Mouse (Mus musculus) embryonic fibroblast, embryonic 13.5 days (primary cell): Measurements from ENCODE around the gene 2410004B18Rik. TPM values are rescaled to one million over a fixed set of nuclear protein-coding genes. Genes with fewer than 3 reads are reported as not detected.
"Not testable (repeated sequence)": the region's sequence is repeated elsewhere in the genome, so short reads cannot be mapped to it uniquely, and the experiment has no call there.

Experiments used
- H3K27ac ChIP-seq: 2 replicates; pipeline ENCODE4 v1.5.1; 2012; ENCODE audit warnings: low read length, control low read depth, inconsistent platforms; ENCODE audit not compliant: insufficient read depth
- H3K4me1 ChIP-seq: 2 replicates; pipeline ENCODE4 v1.6.1; 2011; ENCODE audit warnings: low read length; ENCODE audit not compliant: control insufficient read depth, insufficient read depth
- H3K4me3 ChIP-seq: 2 replicates; pipeline ENCODE4 v1.5.1; 2011; ENCODE audit warnings: mild to moderate bottlenecking, control low read depth, low read length; ENCODE audit not compliant: insufficient read depth
- CTCF ChIP-seq: IDR thresholded peaks from 2 replicates; pipeline ENCODE4 v1.5.1; 2011; ENCODE audit warnings: mild to moderate bottlenecking, control low read depth, low read length, moderate library complexity, borderline replicate concordance; ENCODE audit not compliant: insufficient read depth
- POLR2A ChIP-seq: IDR thresholded peaks from 2 replicates; pipeline ENCODE4 v1.6.1; 2011; ENCODE audit warnings: low read depth, mild to moderate bottlenecking, control low read depth, low read length, moderate library complexity
- polyA plus RNA-seq: library from polyadenylated mRNA; stranded (reverse); fragments of >200 nt; gene quantifications from 2 replicates; pipeline ENCODE4 v1.2.4, GENCODE M21; 2011; ENCODE audit warnings: low read depth; ENCODE audit not compliant: missing spikeins, insufficient read length

Gene 2410004B18Rik
- polyA plus RNA-seq, 1 experiment: 24.9 TPM

DNA sequence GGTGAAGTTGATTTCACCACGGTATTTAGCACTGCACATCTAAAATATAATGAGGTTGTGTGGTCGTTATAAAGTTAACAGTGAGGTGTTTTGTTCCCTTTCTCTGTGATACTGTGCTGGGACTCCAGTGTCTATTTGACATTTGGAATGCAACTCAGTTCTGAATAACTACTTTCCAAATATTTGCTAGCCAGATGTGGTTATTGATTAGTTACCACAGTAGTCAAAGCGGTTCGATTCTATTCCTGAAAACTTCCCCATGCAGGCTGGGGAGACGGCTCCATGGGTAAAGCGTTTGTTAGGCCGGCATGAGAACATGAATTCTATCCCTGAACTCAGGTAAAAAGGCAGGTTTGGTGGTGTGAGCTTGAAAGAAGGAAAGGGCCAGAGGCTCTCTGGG, 25.3 kb upstream of the 2410004B18Rik start:
- no peak overlapping the region for H3K27ac ChIP-seq
- TF ChIP-seq POLR2A (no peak), CTCF (no peak)
- H3K4me3 ChIP-seq: no peak overlapping the region
- no peaks in the 10 kb centered on the region for H3K4me1 ChIP-seq

GRCm38 (mm10) chr3:145913263-145913662, 24.6 kb upstream of the 2410004B18Rik start:
- no peak for TF ChIP-seq POLR2A
- H3K4me1 ChIP-seq: no peaks in the 10 kb centered on the region
- no peak overlapping the region for H3K27ac ChIP-seq
- H3K4me3 ChIP-seq: no peak overlapping the region

DNA sequence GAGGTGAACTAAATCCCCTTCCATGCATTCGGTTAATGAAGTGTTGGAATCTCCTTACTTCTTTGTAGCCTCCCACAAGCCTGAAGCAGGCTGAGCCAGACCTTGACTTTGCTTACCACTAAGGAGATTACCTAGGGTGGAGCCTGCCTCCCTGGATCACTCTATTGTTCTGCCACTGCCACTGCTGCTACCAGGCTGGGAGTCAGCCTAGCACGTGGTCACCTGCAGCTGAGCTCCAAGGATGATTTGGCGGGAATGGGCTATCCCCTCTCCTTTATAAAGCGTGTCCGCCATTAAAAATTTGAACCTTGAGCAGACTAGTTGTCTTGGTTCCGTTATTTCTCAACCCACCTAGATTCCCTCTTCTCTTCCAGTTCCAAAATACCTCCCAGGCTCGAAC, 23.9 kb upstream of the 2410004B18Rik start:
- not testable (repeated sequence) for H3K4me3 ChIP-seq, H3K4me1 ChIP-seq, H3K27ac ChIP-seq

DNA sequence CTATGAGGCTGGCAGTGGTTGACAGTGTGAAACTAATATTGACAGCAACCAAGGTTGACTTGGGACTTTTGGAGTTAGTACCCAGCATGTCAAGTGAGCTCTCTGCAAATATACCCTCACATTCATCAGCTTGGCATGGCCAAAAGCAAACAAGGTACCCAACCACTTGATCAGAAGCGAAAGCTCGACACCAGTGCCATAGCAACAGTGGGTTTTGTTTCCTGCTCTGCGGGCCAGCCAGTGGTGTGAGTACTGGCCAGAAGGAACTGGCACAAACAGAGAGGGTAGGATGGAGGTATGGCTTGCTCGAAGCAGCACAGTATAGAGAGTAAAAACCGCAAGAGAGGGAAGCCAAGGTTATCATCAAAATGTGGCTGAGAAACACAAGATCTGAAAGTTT, 21.4 kb upstream of the 2410004B18Rik start:
- Histone ChIP-seq H3K27ac (no peak overlapping the region), H3K4me1 (no peaks in the 10 kb centered on the region), H3K4me3 (no peak overlapping the region)
- TF ChIP-seq CTCF: no peak

DNA sequence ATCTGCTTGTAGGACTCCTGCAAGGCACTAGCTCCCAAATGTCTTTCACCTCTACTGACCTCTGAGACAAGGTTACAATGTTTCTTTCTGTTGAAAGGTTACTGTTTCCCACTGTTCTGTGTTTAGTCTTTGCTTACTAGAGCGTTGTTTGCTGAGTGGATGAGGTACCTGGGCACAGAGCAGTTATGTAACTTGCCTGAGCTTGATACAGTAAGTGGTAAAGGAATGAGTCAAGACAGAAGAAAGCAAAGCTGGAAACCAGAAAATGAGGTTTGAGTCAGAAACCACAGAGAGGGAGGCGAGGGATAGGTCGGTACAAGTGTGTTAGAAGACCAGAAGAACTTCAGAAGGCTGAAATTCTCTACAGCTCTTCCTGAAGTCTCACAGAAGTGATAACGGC, 21.0 kb upstream of the 2410004B18Rik start:
- TF ChIP-seq POLR2A (no peak), CTCF (no peak)
- Histone ChIP-seq H3K4me1 (no peaks in the 10 kb centered on the region), H3K4me3 (no peak overlapping the region)

DNA sequence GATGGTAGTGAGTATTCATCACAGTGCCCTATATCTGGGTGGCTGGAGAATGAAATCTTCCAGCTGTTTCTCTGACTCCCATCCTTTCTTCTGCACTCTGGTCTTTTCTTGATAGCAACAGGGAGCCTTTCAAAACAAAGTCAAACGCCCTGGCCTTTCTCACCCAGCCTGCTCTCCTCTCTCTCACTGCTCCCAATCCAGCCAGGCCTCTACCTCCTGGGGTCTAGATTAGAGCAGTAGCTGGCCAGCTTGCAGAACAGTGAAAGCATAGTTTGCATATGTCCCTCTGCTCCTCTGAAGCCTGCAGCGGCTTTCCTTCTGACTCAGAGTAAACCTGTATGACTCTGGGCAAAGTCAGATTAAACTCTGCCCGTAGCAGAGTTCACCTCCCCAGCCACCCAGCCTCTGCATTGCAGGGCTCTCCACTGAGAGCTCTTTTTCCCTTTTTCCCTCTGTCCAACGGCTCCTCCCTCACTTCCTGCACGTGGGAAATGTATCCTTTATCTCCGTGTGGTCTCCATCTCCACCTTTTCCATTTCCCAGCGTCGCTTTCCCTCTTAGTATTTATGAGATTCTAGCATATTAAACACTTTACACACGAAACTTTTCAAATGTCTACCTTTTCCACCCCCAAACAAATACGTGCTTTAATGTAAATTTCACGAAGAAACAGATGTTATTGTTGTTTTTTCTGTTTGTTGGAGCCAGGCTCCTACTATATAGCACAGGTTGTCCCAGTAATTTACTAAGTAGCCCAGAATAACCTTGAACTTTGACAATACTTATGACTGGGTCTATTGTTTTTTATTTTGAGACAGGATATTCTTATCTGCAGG, 15.6 kb upstream of the 2410004B18Rik start, which contains the start of gene Bcl10:
TSS of gene Bcl10 (plus strand) at position 786 of the 836 bp plus-strand sequence.
- H3K4me1 ChIP-seq: peaks cover 7% of the 10 kb centered on the region
- no peak for TF ChIP-seq POLR2A
- no peak for TF ChIP-seq CTCF
- peak within 1 kb of the TSS; percentile 33; the same call in 1 of the 2 replicates for H3K4me3 ChIP-seq
- H3K27ac ChIP-seq: peak within 1 kb of the TSS; percentile 87

More for the DNA sequence above, 21.0 kb upstream of the 2410004B18Rik start:
- H3K27ac ChIP-seq: no peak overlapping the region

DNA sequence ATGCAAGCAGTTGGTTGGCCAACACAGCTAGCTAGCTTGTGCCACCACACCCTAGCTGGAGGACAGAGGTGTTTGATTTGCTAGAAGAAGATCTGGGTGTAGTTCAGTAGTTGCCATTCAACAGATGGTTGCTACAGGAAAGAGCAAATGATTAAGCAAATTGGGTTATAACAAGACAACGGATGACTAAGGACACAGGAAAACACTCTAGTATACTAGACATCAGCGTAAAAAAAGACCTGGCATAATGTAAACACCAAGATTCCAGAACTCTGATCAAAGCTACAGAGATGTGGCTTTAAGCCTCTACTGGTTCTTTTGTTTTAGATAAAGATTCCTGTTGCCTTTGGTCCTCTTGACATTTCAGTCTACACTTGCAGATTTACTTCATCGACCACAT, 14.8 kb upstream of the 2410004B18Rik start:
- Histone ChIP-seq H3K4me1 (peaks cover 10% of the 10 kb centered on the region), H3K27ac (peak overlapping the region; percentile 38; the same call in 1 of the 2 replicates), H3K4me3 (no peak overlapping the region)
- TF ChIP-seq POLR2A (0 out of 2 replicates have a peak, but pooled peaks have one; percentile 11), CTCF (no peak)

DNA sequence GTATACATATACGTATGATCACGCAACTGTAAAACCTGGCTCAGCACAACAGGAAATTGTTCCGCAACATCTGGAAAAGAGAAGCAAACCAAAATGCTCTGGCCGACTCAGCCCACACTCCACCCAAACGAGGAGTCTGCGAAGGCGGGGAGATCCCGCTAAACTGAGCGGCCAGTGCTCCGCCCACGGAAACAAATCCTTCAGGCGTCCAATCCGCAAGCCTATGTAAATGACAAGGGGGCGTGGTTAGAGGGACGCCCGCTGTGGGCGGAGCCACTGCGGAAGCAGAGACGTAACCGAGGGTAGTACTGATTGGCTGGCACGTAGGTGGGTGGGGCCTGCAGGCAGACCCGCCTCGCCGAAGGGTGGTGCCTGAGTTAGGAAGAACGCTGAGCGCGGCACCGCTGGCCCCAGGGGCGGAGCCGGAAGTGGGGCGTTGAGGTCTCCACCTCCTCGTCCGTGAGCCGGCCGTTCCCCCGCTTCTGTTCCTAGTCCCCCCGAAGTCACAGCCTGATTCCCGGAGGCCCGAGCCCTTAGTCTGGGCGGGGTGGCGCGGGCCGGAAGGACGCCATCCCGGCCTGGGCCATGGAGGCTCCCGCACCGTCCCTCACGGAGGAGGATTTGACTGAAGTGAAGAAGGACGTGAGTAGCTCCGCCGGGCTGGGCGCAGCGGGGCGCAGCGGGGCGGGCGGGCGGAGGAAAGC, 13.8 kb upstream of the 2410004B18Rik start:
- Histone ChIP-seq H3K4me3 (peak overlapping the region; percentile 89), H3K4me1 (peaks cover 10% of the 10 kb centered on the region), H3K27ac (peak overlapping the region; percentile 87)
- TF ChIP-seq CTCF: no peak
- peak; percentile 90 for TF ChIP-seq POLR2A

GRCm38 (mm10) chr3:145924649-145925337, 13.0 kb upstream of the 2410004B18Rik start:
- TF ChIP-seq CTCF (no peak), POLR2A (0 out of 2 replicates have a peak, but pooled peaks have one; percentile 18)
- peak overlapping the region; percentile 68 for H3K27ac ChIP-seq

DNA sequence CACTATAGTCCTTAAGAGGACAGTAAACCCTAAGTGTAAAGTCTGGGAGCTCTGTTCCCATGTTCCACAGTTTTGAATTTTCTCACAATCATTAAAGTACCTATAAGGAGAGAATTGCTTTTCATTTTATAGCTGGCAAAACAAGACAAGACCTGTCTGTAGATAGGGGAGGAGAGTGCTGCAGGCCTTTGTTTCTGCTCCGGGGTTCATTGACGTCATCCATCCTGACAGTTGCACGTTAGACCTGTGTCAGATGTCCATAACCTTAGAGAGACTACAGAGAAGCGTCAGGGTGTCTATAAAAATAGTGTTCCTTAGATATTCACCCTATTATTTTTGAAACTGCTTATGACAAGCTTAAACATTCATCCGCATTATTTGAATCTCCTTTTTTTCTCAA, 12.3 kb upstream of the 2410004B18Rik start:
- Histone ChIP-seq H3K27ac (no peak overlapping the region), H3K4me3 (peak overlapping the region; percentile 89), H3K4me1 (peaks cover 10% of the 10 kb centered on the region)
- no peak for TF ChIP-seq POLR2A
- no peak for TF ChIP-seq CTCF

More at GRCm38 (mm10) chr3:145924649-145925337, 13.0 kb upstream of the 2410004B18Rik start:
- peak overlapping the region; percentile 89 for H3K4me3 ChIP-seq
- H3K4me1 ChIP-seq: peaks cover 10% of the 10 kb centered on the region
